Mouse (Mus musculus): Measurements from ENCODE around the gene Trf.

DNA sequence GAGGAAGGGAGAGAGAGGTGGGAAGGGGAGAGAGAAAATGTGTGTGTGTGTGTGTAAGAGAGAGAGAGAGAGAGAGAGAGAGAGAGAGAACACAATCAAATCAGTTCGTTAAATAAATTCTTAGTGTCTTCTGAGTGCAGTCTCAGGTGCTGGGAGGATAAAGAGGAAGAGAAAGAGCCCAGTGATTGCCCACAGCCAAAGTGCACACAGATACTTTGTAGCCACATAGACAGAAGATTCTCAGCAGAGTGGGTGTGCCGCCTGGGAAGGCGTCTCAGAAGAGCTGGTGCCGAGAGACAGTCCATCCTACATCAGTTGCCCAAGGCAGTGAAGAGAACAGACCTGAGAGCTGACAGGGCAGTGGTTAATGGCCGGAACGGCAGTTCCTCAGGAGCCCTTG is 16.0 kb downstream of the Trf start:
- TF ChIP-seq NANOG (IDR thresholded peaks at IDR 0.05; ENCODE audit: borderline replicate concordance, low read length), result no peak
- no peak for TF ChIP-seq CTCF (conservative IDR thresholded peaks at IDR 0.05; ENCODE audit: low read length)
